ENCODE assay signal across 8 mouse cellular contexts in genomic region chr16:85171976-85172570, GRCm38 (mm10). TPM values are rescaled to one million over a fixed set of nuclear protein-coding genes. Genes with fewer than 3 reads are reported as not detected.
DNase-seq lines count a peak whose midpoint lies in the region; ATAC-seq lines count a peak whose summit lies in the region.

No protein-coding gene starts in this region.

- peak overlapping the region; percentile 79 for H3K4me3 ChIP-seq in embryonic facial prominence, embryonic 13.5 days

- H3K9me3 ChIP-seq in embryonic facial prominence, embryonic 13.5 days, result no peaks in the 10 kb centered on the region

- peak; percentile 38; the same call in 1 of the 2 replicates for ATAC-seq in embryonic facial prominence, embryonic 13.5 days (ENCODE audit: insufficient number of reproducible peaks, insufficient read depth, low FRiP score, low TSS enrichment, low read depth)

- H3K36me3 ChIP-seq in embryonic facial prominence, embryonic 13.5 days, result peaks cover 8% of the 10 kb centered on the region

- H3K9ac ChIP-seq in embryonic facial prominence, embryonic 13.5 days, result peak overlapping the region; percentile 95

- 0 out of 2 replicates have a peak, but pooled peaks cover 7% of the 10 kb centered on the region for H3K27me3 ChIP-seq in embryonic facial prominence, embryonic 13.5 days

- WGBS in embryonic facial prominence, embryonic 13.5 days, result 1% methylated on average over 10 of the region's 10 CpGs

- DNase-seq in urinary bladder, postnatal 14 days (ENCODE audit: low spot score), result peak; percentile 47
- DNase-seq in urinary bladder, postnatal 10 days (ENCODE audit: low spot score), result no peak
- DNase-seq in heart, postnatal 4 days, result peak; percentile 40
- DNase-seq in layer of hippocampus, postnatal 10 days (ENCODE audit: low spot score in 2 of 2), result peak; percentile 44 to 59
- peak; percentile 50 for DNase-seq in lung, postnatal 36 days
- peak; percentile 52 to 63 for DNase-seq in right cerebral cortex, postnatal 36 days (ENCODE audit: low spot score in 2 of 2)
- DNase-seq in spleen, adult 18-20 months, result no peak

- H3K4me2 ChIP-seq in embryonic facial prominence, embryonic 13.5 days, result peak overlapping the region; percentile 65

- H3K27ac ChIP-seq in embryonic facial prominence, embryonic 13.5 days, result peak overlapping the region; percentile 92

- H3K4me1 ChIP-seq in embryonic facial prominence, embryonic 13.5 days, result peaks cover 26% of the 10 kb centered on the region

RNA-seq across cellular contexts. Expression of gene App, which starts 1.5 kb away (rescaled TPM):
- polyA plus RNA-seq in embryonic facial prominence, embryonic 13.5 days (2015; fragmentation: Nextera tagmentation; extraction: Ambion mirVana), result 197 and 260 TPM in 2 replicates
- 100 to 1,000 TPM; 241 to 243 TPM for total RNA-seq in heart, postnatal 4 days (2021)
- 1,000 to 10,000 TPM; 1,081 to 1,149 TPM for total RNA-seq in layer of hippocampus, postnatal 10 days (2021)

Comparison
In these comparisons a context has a peak if more than half of its experiments do, and no peak if none do; other contexts are left out.
1. DNase-seq: peak in urinary bladder, postnatal 14 days (single experiment), heart, postnatal 4 days (single experiment), layer of hippocampus, postnatal 10 days (2 of 2), lung, postnatal 36 days (single experiment) and right cerebral cortex, postnatal 36 days (2 of 2); none in urinary bladder, postnatal 10 days (single experiment) and spleen, adult 18-20 months (0 of 2).
2. RNA of gene App, which starts 1.5 kb away (total RNA-seq): 1,081 to 1,149 TPM in layer of hippocampus, postnatal 10 days; 241 to 243 TPM in heart, postnatal 4 days; every median in the first group is over 4 times any median in the second.